ENCODE assay signal across 28 mouse cellular contexts in the genomic region with DNA sequence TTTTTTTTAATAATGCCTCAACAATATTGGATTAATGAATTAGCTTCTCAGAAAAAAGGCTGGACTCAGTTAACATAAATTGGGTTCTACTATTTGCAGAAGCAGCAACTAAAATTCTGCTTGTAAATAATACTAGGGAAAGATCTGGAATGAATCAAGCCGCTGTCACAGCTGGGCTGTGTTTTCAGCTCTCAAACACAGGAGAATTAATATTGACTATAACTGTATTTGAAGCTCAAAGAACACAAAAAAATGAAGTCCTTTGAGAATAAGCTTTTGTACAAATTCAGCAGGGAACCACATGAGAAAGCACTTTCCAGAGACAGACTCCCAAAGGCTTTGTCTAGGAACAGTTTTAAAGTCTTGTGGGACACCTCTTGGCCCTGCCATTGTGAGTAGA.
DNase-seq lines count a peak whose midpoint lies in the region; ATAC-seq lines count a peak whose summit lies in the region.
"Had no signal": no experiment of that assay in that cellular context is flagged by ENCODE, and none has a peak within 500 bp of the region (broad histone marks: within the 10 kb centered on the region; RNA-seq: fewer than 3 reads in every experiment).

No protein-coding gene starts in this region.

- DNase-seq in intestine, embryonic 14.5 days (ENCODE audit: low spot score) = no peak
- DNase-seq in lung, postnatal 14 days = no peak
- DNase-seq in forelimb bud, embryonic 11.5 days (ENCODE audit: low read depth, low spot score) = peak; percentile 46
- DNase-seq in left cerebral cortex, adult 18-20 months (ENCODE audit: low spot score in 2 of 2) = no peak
- DNase-seq: adrenal gland, adult 8-10 months; cerebellum, adult 11-12 months; cerebellum, postnatal 14 days; gastrocnemius, postnatal 36 days; heart, adult 2 months; kidney, adult 11 months; kidney, postnatal 10 days; liver; lung, postnatal 36 days; midbrain, embryonic 14.5 days; right cerebral cortex, postnatal 14 days; thymus, adult 18-20 months; thymus, postnatal 36 days had no signal

- no peak for ATAC-seq in intestine, embryonic 14.5 days (replicated peaks; ENCODE audit: low FRiP score, low TSS enrichment, low read depth)
- no peak for ATAC-seq in intestine, embryonic 16.5 days
- ATAC-seq in lung, embryonic 16.5 days (ENCODE audit: low read depth) = no peak
- no peak for ATAC-seq in stomach, embryonic 16.5 days (ENCODE audit: insufficient read depth, low FRiP score)
- no peak for ATAC-seq in midbrain, embryonic 16.5 days
- ATAC-seq: forebrain, embryonic 16.5 days; Patski had no signal

- H3K4me2 ChIP-seq in intestine, embryonic 14.5 days (ENCODE audit: low read length) = no peak overlapping the region
- no peak overlapping the region for H3K4me2 ChIP-seq in intestine, embryonic 16.5 days (ENCODE audit: low read depth, low read length)
- no peak overlapping the region for H3K4me2 ChIP-seq in lung, embryonic 16.5 days (ENCODE audit: low read depth, low read length)
- H3K4me2 ChIP-seq in stomach, embryonic 16.5 days (ENCODE audit: low read depth, low read length) = no peak overlapping the region
- H3K4me2 ChIP-seq in midbrain, embryonic 16.5 days (ENCODE audit: low read length) = no peak overlapping the region
- H3K4me2 ChIP-seq: hindbrain, embryonic 15.5 days; liver, embryonic 15.5 days; neural tube, embryonic 12.5 days had no signal

- H3K27me3 ChIP-seq in intestine, embryonic 14.5 days (replicated peaks; ENCODE audit: control insufficient read depth, insufficient read depth, low read length) = no peaks in the 10 kb centered on the region
- H3K27me3 ChIP-seq in intestine, embryonic 16.5 days (replicated peaks; ENCODE audit: control insufficient read depth, insufficient read depth, low read length) = no peaks in the 10 kb centered on the region
- no peaks in the 10 kb centered on the region for H3K27me3 ChIP-seq in lung, embryonic 16.5 days (ENCODE audit: control insufficient read depth, insufficient read depth, low read depth, low read length)
- H3K27me3 ChIP-seq in stomach, embryonic 16.5 days (ENCODE audit: control insufficient read depth, insufficient read depth, low read length) = no peaks in the 10 kb centered on the region
- no peaks in the 10 kb centered on the region for H3K27me3 ChIP-seq in midbrain, embryonic 16.5 days (ENCODE audit: control insufficient read depth, insufficient read depth, low read depth, low read length)
- H3K27me3 ChIP-seq: hindbrain, embryonic 15.5 days; liver, embryonic 15.5 days; megakaryocyte, embryonic 14.5 days; neural tube, embryonic 12.5 days; Patski had no signal

- no peak overlapping the region for H3K9ac ChIP-seq in intestine, embryonic 14.5 days (ENCODE audit: low read length)
- no peak overlapping the region for H3K9ac ChIP-seq in intestine, embryonic 16.5 days (ENCODE audit: low read depth, low read length)
- H3K9ac ChIP-seq in lung, embryonic 16.5 days (ENCODE audit: low read length) = no peak overlapping the region
- H3K9ac ChIP-seq in stomach, embryonic 16.5 days (ENCODE audit: low read length) = no peak overlapping the region
- H3K9ac ChIP-seq in midbrain, embryonic 16.5 days (ENCODE audit: low read depth, low read length) = no peak overlapping the region
- H3K9ac ChIP-seq: hindbrain, embryonic 15.5 days; liver, embryonic 15.5 days; neural tube, embryonic 12.5 days had no signal

- peak overlapping the region; percentile 29; the same call in 1 of the 2 replicates for H3K27ac ChIP-seq in intestine, embryonic 14.5 days (ENCODE audit: low read depth)
- no peak overlapping the region for H3K27ac ChIP-seq in intestine, embryonic 16.5 days (ENCODE audit: low read length)
- peak overlapping the region; percentile 54 for H3K27ac ChIP-seq in lung, embryonic 16.5 days (ENCODE audit: low read length)
- H3K27ac ChIP-seq in stomach, embryonic 16.5 days (ENCODE audit: low read length) = peak overlapping the region; percentile 44; the same call in 1 of the 2 replicates
- no peak overlapping the region for H3K27ac ChIP-seq in midbrain, embryonic 16.5 days (ENCODE audit: low read length)
- H3K27ac ChIP-seq: heart, adult 2 months; hindbrain, embryonic 15.5 days; liver, embryonic 15.5 days; neural tube, embryonic 12.5 days had no signal

- no peaks in the 10 kb centered on the region for H3K9me3 ChIP-seq in intestine, embryonic 14.5 days (ENCODE audit: control insufficient read depth, low read length)
- no peaks in the 10 kb centered on the region for H3K9me3 ChIP-seq in intestine, embryonic 16.5 days (ENCODE audit: control insufficient read depth, low read length)
- no peaks in the 10 kb centered on the region for H3K9me3 ChIP-seq in lung, embryonic 16.5 days (ENCODE audit: control insufficient read depth, low read length)
- H3K9me3 ChIP-seq in stomach, embryonic 16.5 days (replicated peaks; ENCODE audit: control insufficient read depth, low read length) = no peaks in the 10 kb centered on the region
- no peaks in the 10 kb centered on the region for H3K9me3 ChIP-seq in midbrain, embryonic 16.5 days (replicated peaks; ENCODE audit: control insufficient read depth, low read length, poor library complexity, severe bottlenecking)
- H3K9me3 ChIP-seq: forebrain, embryonic 10.5 days; hindbrain, embryonic 15.5 days; liver, embryonic 15.5 days; megakaryocyte, embryonic 14.5 days; neural tube, embryonic 12.5 days had no signal

- no peak overlapping the region for H3K4me3 ChIP-seq in intestine, embryonic 14.5 days (ENCODE audit: low read depth, low read length)
- no peak overlapping the region for H3K4me3 ChIP-seq in intestine, embryonic 16.5 days (ENCODE audit: low read length)
- H3K4me3 ChIP-seq in lung, embryonic 16.5 days (ENCODE audit: low read length) = no peak overlapping the region
- no peak overlapping the region for H3K4me3 ChIP-seq in stomach, embryonic 16.5 days (replicated peaks; ENCODE audit: low read length)
- H3K4me3 ChIP-seq in midbrain, embryonic 16.5 days (ENCODE audit: low read depth, low read length) = no peak overlapping the region
- H3K4me3 ChIP-seq: forebrain, embryonic 10.5 days; heart, adult 2 months; hindbrain, embryonic 15.5 days; liver, embryonic 15.5 days; megakaryocyte, embryonic 14.5 days; neural tube, embryonic 12.5 days had no signal

- peaks cover 15% of the 10 kb centered on the region; the same call in 1 of the 2 replicates for H3K4me1 ChIP-seq in intestine, embryonic 14.5 days (replicated peaks; ENCODE audit: control insufficient read depth, insufficient read depth, low read length)
- H3K4me1 ChIP-seq in intestine, embryonic 16.5 days (ENCODE audit: control insufficient read depth, insufficient read depth, low read length) = no peaks in the 10 kb centered on the region; the same call in 1 of the 2 replicates
- H3K4me1 ChIP-seq in lung, embryonic 16.5 days (replicated peaks; ENCODE audit: control insufficient read depth, insufficient read depth, low read length) = peaks cover 19% of the 10 kb centered on the region
- H3K4me1 ChIP-seq in stomach, embryonic 16.5 days (ENCODE audit: control insufficient read depth, insufficient read depth, low read length) = 0 out of 2 replicates have a peak, but pooled peaks cover 4% of the 10 kb centered on the region
- no peaks in the 10 kb centered on the region for H3K4me1 ChIP-seq in midbrain, embryonic 16.5 days (ENCODE audit: control insufficient read depth, insufficient read depth, low read length)
- H3K4me1 ChIP-seq: hindbrain, embryonic 15.5 days; liver, embryonic 15.5 days; neural tube, embryonic 12.5 days had no signal

- 45% methylated on average over 1 of the region's 1 CpGs for WGBS in intestine, embryonic 14.5 days
- WGBS in intestine, embryonic 16.5 days = 61% methylated on average over 1 of the region's 1 CpGs
- WGBS in lung, embryonic 16.5 days = 70% methylated on average over 1 of the region's 1 CpGs
- 52% methylated on average over 1 of the region's 1 CpGs for WGBS in stomach, embryonic 16.5 days
- WGBS in midbrain, embryonic 16.5 days = 63% methylated on average over 1 of the region's 1 CpGs

- H3K36me3 ChIP-seq in intestine, embryonic 14.5 days (ENCODE audit: control insufficient read depth, insufficient read depth, low read length) = no peaks in the 10 kb centered on the region
- no peaks in the 10 kb centered on the region for H3K36me3 ChIP-seq in intestine, embryonic 16.5 days (ENCODE audit: control insufficient read depth, insufficient read depth, low read length)
- no peaks in the 10 kb centered on the region for H3K36me3 ChIP-seq in lung, embryonic 16.5 days (ENCODE audit: control insufficient read depth, insufficient read depth, low read length)
- H3K36me3 ChIP-seq in stomach, embryonic 16.5 days (ENCODE audit: control insufficient read depth, insufficient read depth, low read length) = no peaks in the 10 kb centered on the region
- H3K36me3 ChIP-seq in midbrain, embryonic 16.5 days (ENCODE audit: control insufficient read depth, insufficient read depth, low read length) = no peaks in the 10 kb centered on the region
- H3K36me3 ChIP-seq: forebrain, embryonic 10.5 days; hindbrain, embryonic 15.5 days; liver, embryonic 15.5 days; neural tube, embryonic 12.5 days had no signal

Comparison
In these comparisons a context has a peak if more than half of its experiments do, and no peak if none do; other contexts are left out.
1. H3K27ac ChIP-seq: peak in intestine, embryonic 14.5 days (single experiment), lung, embryonic 16.5 days (single experiment) and stomach, embryonic 16.5 days (single experiment); none in intestine, embryonic 16.5 days (single experiment) and midbrain, embryonic 16.5 days (single experiment).